Mouse (Mus musculus) left cerebral cortex, adult 11 months (tissue): ENCODE measurements at regions not wholly inside any gene's neighbourhood (a gene's known extent, or its start where the extent isn't known, plus 50 kb on each side); places are given as distances from the start of the nearest gene placed in this dataset.
A peak's percentile ranks its signal among the peaks of the same experiment; 100 is the strongest.

Experiments
- DNase-seq: peaks from one replicate; pipeline ENCODE4 v3.0.0; 2022; ENCODE audit warnings: low spot score

GRCm38 (mm10) chr5:62939050-62939449 lies 125.4 kb downstream of the Dthd1 start:
- peak; percentile 6 for DNase-seq
